Mouse (Mus musculus): Measurements from ENCODE around the gene Fn3krp. TPM values are rescaled to one million over a fixed set of nuclear protein-coding genes. Genes with fewer than 3 reads are reported as not detected.
A peak's percentile ranks its signal among the peaks of the same experiment; 100 is the strongest.

The Fn3krp gene
- total RNA-seq, 2 experiments from 2014 or later, result 16.1 to 19.5 TPM

GRCm38 (mm10) chr11:121442076-121442475 lies 20.9 kb downstream of the Fn3krp start:
- no peak for DNase-seq

GRCm38 (mm10) chr11:121451216-121451726 lies 30.1 kb downstream of the Fn3krp start:
- no peak for DNase-seq

- peak; percentile 97 for DNase-seq
Measured at GRCm38 (mm10) chr11:121451753-121452635, 30.8 kb downstream of the Fn3krp start, which contains the start of gene Tbcd. Tbcd (plus strand) TSS chr11:121451949.

- no peak for DNase-seq
Measured at GRCm38 (mm10) chr11:121457874-121458273, 36.7 kb downstream of the Fn3krp start.

- DNase-seq, result no peak
Measured at GRCm38 (mm10) chr11:121467408-121467807, 46.2 kb downstream of the Fn3krp start.

GRCm38 (mm10) chr11:121474831-121475230 lies 53.6 kb downstream of the Fn3krp start:
- no peak for DNase-seq

- DNase-seq, result peak; percentile 86
Measured at GRCm38 (mm10) chr11:121475699-121476415, 54.7 kb downstream of the Fn3krp start.

GRCm38 (mm10) chr11:121479476-121480203 lies 58.4 kb downstream of the Fn3krp start:
- DNase-seq, result no peak

Small RNA genes within 50 kb of the gene (microRNA-seq; reads per million reads assigned to microRNA genes)
- not detected for gene Mir7236

Other genes starting within 250 kb of the Fn3krp start
- gene Hexdc, start 217.0 kb upstream of the Fn3krp start, total RNA-seq (2021), result 10 to 100 TPM; 12.6 to 16.4 TPM
- 10 to 100 TPM; 24.5 to 24.9 TPM for gene Ogfod3, start 216.7 kb upstream of the Fn3krp start, total RNA-seq (2021)
- 10 to 100 TPM; 17.3 to 18.7 TPM for gene Cybc1, start 192.1 kb upstream of the Fn3krp start, total RNA-seq (2021)
- gene Narf, start 184.1 kb upstream of the Fn3krp start, total RNA-seq (2021), result 10 to 100 TPM; 29.3 to 43.0 TPM
- gene Foxk2, start 161.4 kb upstream of the Fn3krp start, total RNA-seq (2021), result 10 to 100 TPM; 32.7 to 33.3 TPM
- 10 to 100 TPM; 53.4 to 66.4 TPM for gene Wdr45b, start 67.0 kb upstream of the Fn3krp start, total RNA-seq (2021)
- gene Rab40b, start 33.1 kb upstream of the Fn3krp start, total RNA-seq (2021), result 1 to 10 TPM; 6.5 to 6.8 TPM
- 10 to 100 TPM in 1 of 2 experiments, 1 to 10 TPM in 1; 7.8 to 12.3 TPM for gene Fn3k, start 13.5 kb downstream of the Fn3krp start, total RNA-seq (2021)
- 10 to 100 TPM; 34.7 to 38.3 TPM for gene Tbcd, start 30.5 kb downstream of the Fn3krp start, total RNA-seq (2021)
- 1 to 10 TPM in 1 of 2 experiments, under 1 TPM in 1; 0.91 to 2.7 TPM for gene Zfp750, start 97.9 kb downstream of the Fn3krp start, total RNA-seq (2021)